Mouse (Mus musculus) embryo, embryonic 10.5 days (tissue): ENCODE results near the gene Sh3gl3.

ENCODE experiments used
- DNase-seq: peaks from one replicate; pipeline ENCODE4 v3.0.0-alpha.2; 2015; ENCODE audit warnings: low spot score

Sh3gl3 gene

GRCm38 (mm10) chr7:82235486-82235885 is 61.8 kb downstream of the Sh3gl3 start:
- no peak for DNase-seq

GRCm38 (mm10) chr7:82236152-82236898 is 62.7 kb downstream of the Sh3gl3 start:
- DNase-seq: no peak

- no peak for DNase-seq
These were observed 63.2 kb downstream of the Sh3gl3 start for GRCm38 (mm10) chr7:82236899-82237162.

GRCm38 (mm10) chr7:82240424-82241240 is 67.0 kb downstream of the Sh3gl3 start:
- DNase-seq: no peak

GRCm38 (mm10) chr7:82244701-82245100 is 71.1 kb downstream of the Sh3gl3 start:
- DNase-seq: no peak

GRCm38 (mm10) chr7:82248953-82249695 is 75.5 kb downstream of the Sh3gl3 start:
- no peak for DNase-seq

GRCm38 (mm10) chr7:82253309-82253708 is 79.7 kb downstream of the Sh3gl3 start:
- no peak for DNase-seq

- no peak for DNase-seq
These were observed 83.3 kb downstream of the Sh3gl3 start for GRCm38 (mm10) chr7:82256936-82257335.

GRCm38 (mm10) chr7:82257530-82257929 is 83.9 kb downstream of the Sh3gl3 start:
- DNase-seq: no peak

- peak; percentile 74 for DNase-seq
These were observed 86.6 kb downstream of the Sh3gl3 start for GRCm38 (mm10) chr7:82260210-82260609.

GRCm38 (mm10) chr7:82263141-82263540 is 89.5 kb downstream of the Sh3gl3 start:
- DNase-seq: peak; percentile 79

- DNase-seq: no peak
These were observed 90.5 kb downstream of the Sh3gl3 start for GRCm38 (mm10) chr7:82264119-82264518.

GRCm38 (mm10) chr7:82265365-82265764 is 91.7 kb downstream of the Sh3gl3 start:
- no peak for DNase-seq

- DNase-seq: peak; percentile 41
These were observed 96.3 kb downstream of the Sh3gl3 start for GRCm38 (mm10) chr7:82269948-82270347.

- no peak for DNase-seq
These were observed 98.1 kb downstream of the Sh3gl3 start for GRCm38 (mm10) chr7:82271742-82272141.

GRCm38 (mm10) chr7:82272875-82273274 is 99.2 kb downstream of the Sh3gl3 start:
- DNase-seq: peak; percentile 73

GRCm38 (mm10) chr7:82274011-82274709 is 100.5 kb downstream of the Sh3gl3 start:
- DNase-seq: peak; percentile 78

- DNase-seq: no peak
These were observed 101.3 kb downstream of the Sh3gl3 start for GRCm38 (mm10) chr7:82274975-82275374.

- DNase-seq: peak; percentile 23
These were observed 102.0 kb downstream of the Sh3gl3 start for GRCm38 (mm10) chr7:82275529-82276204.

GRCm38 (mm10) chr7:82282011-82282410 is 108.4 kb downstream of the Sh3gl3 start:
- no peak for DNase-seq

GRCm38 (mm10) chr7:82282464-82282863 is 108.8 kb downstream of the Sh3gl3 start:
- DNase-seq: no peak

- no peak for DNase-seq
These were observed 113.6 kb downstream of the Sh3gl3 start for GRCm38 (mm10) chr7:82287242-82287641.
